Mouse (Mus musculus) liver, adult 2 months (tissue): ENCODE measurements at regions not wholly inside any gene's neighbourhood (a gene's known extent, or its start where the extent isn't known, plus 50 kb on each side); places are given as distances from the start of the nearest gene placed in this dataset.

ENCODE experiments used
- CTCF ChIP-seq: fragments of 200-500 bp; IDR thresholded peaks from 2 replicates; pipeline ENCODE4 v1.5.1; 2011; ENCODE audit warnings: low read depth, low read length, control low read depth
- POLR2A ChIP-seq: fragments of 200-500 bp; IDR thresholded peaks from 2 replicates; pipeline ENCODE4 v1.6.1; 2011; ENCODE audit warnings: low read length, control low read depth; ENCODE audit not compliant: insufficient read depth; ENCODE audit errors: extremely low read depth

DNA sequence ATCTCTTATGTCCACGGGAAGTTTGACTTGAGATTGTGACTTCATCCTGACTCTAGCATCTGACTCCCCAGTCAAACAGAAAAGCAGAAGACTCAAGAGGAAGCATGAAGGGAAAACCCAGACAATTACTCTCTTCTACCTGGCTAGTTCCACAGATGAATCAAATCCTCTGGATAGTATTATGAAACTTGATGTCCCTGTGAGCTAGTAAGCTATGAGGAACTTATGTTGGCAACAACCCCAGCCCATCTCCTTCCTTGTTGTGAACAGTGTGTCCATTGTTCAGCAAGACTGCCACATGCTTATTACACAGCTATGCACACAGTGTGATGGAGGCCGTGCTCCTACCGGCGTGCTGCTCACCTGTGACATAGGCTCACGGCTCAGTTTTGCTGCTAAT, 98.4 kb upstream of the Agr3 start:
- TF ChIP-seq CTCF, result no peak
- no peak for TF ChIP-seq POLR2A
